Mouse (Mus musculus) embryo, embryonic 11 days (tissue): ENCODE measurements around the gene Ybx2.

Experiments
- DNase-seq: peaks from one replicate; pipeline ENCODE4 v3.0.0-alpha.2; 2015

The Ybx2 gene

DNA sequence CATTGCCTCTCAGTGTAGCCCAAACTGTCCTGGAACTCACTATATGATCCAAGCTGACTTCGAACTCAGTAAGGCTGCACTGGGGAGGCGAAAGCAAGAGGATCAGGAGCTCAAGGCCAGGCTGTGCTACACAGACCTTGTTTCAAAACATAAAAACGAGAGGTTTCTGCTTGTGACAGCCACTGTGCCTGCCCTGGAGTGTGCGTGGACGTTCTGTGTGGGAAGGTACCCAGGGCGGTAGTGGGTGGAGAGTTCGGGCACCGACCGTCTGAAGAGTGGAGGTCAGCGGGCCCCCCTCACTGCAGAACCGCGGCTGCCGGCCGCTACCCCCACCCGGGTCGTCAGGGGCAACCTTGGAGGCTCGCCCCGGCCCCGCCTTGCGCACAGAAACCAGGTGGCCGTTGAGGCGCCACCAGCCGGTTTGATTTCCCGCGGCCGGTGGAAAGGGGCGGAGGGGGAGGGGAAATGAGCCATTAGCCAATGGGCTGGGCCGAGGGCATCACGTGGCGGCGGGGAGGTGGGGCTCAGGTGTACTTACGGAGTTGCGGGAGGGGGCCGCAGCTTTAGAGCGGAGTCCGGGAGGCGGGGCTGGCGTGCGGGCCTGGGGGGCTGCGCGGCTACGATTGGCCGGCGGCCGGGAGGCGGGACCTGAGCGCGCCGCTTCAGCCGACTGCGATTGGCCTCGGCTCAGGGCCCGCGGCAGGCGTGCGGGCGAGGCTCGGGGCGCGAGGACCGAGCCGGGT, at the start of gene Ybx2:
TSS of gene Ybx2 (plus strand) at position 660 of the 743 bp plus-strand sequence.
- DNase-seq: peak; percentile 96

DNA sequence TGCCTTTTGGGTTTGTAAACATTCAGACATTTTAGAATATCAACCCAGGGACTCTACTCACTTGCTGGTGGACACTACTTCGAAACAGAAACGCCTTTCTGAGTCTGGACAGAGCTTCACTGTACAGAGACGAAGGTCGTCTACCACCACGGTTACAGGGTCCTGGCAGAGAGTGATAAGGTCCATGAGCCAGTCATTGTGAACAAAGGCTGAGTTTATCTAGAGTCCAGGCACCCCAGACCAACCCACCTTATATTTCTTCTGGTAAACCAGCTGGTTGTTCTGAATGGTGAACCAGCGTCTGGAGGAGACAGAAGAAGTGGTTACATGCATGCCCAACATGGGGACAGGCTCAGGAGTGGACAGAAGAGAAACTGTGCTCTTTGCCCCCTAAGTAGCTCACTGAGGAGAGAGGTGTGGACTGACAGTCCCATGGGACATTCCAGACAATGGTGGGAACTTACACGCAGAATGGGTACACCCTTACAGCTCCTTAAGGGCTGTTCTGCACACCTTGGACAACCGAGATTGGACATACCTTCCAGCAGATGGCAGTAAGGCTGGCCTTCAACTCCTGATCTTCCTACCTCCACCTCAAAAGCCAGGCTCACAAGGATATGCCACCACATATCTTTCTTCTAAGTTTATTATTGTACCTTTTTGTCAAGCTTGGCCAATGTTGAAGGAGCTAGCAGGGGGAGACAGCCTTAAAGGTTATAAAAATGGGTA, 48.5 kb upstream of the Ybx2 start:
- DNase-seq: no peak

DNA sequence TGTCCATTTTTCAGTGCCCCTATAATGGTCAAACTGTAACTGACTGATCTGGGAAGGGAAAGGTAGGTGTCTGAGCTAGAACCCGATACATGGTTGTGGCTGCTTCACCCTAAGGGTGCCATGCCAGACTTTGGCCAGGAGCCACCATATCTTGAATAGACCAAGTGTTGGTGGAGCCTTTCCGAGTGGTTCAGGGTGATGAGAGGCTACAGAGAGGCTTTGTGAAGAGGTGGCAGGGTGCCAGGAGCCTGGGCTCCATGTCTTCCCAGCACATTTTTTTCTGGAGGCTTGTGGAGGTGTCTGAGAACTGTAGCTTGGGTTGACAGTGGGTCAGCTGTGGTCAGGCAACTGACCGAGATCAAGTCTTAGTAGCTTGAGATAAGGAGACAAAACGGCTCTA, 44.1 kb upstream of the Ybx2 start:
- DNase-seq: no peak

DNA sequence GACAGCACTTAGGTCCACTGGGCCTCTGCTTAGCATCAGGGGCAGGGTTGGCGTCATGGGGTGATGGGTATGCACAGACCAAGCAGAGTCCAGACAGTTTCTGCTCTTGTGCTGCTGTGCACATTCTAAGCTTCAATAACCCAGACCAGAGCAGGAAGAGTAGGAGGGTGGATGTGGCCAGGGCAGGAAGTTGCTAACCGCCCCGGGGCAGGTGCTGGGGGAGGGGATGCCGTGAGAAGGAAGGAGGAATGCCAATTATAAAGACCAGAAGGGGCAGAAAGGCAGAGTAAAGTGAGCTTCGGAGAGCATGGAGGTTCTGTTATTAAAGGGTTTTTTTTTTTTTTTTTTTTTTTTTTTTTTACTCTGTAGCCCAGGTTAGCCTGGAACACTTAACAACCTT, 40.9 kb upstream of the Ybx2 start:
- no peak for DNase-seq

DNA sequence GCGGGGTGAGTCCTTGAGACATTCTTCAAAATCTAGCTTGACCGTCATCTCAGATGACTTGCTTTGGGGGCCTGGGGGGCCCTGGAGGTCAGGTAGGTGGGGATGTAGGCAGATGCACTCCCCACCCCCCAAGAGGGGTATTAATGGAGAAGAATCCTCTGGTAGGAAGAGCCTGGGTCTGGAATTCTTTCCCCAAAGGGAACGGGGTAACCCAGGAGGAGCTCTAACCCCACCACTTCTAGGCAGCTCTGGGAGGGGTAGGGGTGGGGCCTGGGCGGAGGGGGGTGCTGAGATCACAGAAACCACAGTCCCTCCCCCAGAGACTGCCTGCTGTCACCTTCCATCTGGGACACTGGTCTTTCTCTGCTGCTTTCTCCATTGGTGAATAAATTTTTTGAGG, 40.3 kb upstream of the Ybx2 start, which contains the start of gene Acap1:
TSS of gene Acap1 (minus strand) at position 249 of the 400 bp plus-strand sequence.
- DNase-seq: no peak

DNA sequence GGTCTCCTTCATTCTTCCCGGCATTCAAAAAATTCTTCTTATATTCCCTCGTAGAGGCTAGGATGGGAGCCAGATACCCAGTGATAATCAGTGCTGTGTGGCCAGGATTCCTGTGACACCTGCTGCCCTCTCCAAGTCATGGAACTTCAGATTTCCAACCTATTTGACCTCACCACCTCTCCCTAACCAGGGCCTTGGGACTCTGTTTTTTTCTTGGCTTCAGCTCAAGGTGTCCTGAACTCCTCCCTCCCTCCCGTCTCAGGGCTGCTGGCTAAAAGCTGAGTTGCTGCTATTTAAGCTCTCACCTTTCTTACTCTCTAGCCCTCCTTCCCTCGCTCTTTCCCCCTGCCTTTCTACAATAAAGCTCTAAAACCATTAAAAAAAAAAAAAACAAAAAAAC, 35.7 kb upstream of the Ybx2 start:
- DNase-seq: no peak

DNA sequence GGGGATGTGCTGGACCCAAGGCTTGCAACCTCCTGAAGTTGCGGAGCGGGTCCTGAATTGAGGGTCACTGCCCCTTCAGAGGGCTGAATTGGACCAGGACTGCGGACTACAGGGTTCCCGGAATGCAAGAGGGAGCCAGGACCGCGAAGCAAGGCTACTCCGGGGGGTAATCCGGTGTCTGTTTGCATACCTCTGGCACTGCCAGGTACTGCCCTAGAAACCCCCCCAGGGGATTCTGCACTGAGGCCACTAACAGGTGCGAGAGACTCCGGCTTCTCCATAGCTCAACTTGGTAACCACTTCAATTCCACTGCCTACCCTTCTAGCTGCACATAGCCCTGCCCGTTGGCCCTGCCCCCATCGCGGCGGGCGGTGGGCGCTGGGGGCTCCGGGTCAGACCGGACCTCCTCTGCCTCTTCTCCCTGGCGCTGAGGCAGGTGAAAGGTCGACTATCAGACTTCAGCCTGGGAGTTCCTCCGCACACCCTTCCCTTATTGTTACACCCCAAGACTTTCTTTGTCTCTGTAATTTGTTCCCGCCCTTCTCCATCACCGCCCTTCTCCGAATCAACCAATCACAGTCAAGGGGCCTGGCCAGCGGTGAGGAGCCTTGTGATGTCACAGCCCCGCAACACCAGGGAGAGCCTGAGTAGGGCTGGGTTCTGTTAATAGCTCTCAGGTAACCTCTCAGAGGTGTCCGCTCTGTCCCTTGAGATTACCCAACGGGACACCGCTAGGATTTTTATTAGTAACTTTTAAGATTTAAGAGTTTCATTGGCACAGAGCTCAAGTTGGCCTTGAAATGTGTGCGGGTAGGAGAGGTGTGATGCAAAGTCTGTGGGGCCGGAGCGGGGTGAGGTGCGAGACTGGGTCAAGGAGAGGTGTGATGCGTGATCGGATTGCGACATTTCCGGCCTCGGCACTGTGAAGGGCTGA, 34.9 kb upstream of the Ybx2 start, which contains the start of the genes 2810408A11Rik and Neurl4:
TSS of gene 2810408A11Rik (minus strand) at position 517 of the 935 bp plus-strand sequence.
TSS of gene Neurl4 (plus strand) at position 602 of the 935 bp plus-strand sequence.
- DNase-seq: peak; percentile 94

DNA sequence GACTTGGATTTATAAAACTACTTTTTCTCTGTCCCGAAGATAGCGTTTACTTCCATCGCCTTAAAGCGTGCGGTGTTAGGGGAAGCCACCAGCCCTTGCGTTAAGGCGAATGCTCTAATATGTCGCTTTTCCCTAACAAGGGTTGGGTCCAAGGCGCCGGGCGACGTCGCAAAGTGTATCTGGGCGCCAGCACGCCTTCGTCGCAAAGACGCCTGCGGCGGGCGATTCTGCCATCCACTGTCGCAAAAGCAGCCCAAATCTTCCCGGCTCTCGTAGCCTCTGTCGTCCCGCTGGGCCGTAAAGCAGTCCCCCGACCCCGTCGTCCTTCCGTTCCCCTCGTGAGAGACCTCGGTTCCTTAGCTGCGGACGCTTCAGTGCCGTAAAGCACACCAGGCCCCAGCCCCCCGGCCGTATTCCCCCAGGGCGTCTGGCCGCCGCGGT, 34.2 kb upstream of the Ybx2 start:
- DNase-seq: peak; percentile 99

DNA sequence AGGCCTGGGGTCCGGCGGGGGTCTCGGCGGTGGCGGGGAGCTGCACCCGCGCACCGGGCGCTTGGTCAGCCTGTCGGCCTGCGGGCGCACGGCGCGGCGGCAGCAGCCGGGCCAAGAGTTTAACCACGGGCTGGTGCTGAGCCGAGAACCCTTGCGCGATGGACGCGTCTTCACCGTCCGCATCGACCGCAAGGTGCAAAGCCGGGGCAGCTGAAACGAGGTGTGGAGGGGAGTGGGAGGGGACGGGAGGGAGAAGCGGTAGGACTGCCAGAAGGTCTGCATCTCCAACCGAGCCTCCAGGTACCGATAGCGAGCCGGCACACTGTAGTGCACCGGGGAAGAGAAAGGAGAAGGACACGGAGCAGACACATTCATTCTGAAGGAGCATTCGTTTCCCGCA, 33.6 kb upstream of the Ybx2 start:
- no peak for DNase-seq

DNA sequence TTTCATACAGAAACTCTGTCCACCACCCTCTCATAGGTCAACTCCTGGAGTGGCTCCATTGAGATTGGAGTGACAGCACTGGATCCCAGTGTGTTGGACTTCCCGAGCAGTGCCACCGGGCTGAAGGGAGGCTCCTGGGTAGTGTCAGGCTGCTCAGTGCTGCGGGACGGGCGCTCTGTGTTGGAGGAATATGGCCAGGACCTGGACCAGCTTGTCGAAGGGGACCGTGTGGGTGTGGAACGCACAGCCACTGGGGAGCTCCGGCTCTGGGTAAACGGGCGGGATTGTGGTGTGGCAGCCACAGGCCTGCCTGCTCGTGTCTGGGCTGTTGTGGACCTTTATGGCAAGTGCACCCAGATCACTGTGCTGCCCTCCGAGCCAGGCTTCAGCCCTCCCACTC, 32.6 kb upstream of the Ybx2 start:
- no peak for DNase-seq

DNA sequence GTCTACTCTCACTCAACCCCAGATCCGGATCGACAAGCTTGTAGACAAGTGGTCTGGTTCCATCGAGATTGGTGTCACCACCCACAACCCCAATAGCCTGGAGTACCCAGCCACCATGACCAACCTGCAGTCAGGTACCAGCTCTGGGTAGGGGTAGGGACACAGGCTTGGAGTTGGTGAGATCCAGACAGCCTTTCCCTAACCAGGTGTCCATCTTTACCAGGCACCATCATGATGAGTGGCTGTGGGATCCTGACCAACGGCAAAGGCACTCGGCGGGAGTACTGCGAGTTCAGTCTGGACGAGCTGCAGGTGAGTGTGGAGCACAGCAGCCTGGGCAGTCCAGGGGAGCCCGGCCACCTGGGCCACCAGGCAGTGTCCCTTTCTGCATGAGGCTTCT, 31.3 kb upstream of the Ybx2 start:
- DNase-seq: no peak

DNA sequence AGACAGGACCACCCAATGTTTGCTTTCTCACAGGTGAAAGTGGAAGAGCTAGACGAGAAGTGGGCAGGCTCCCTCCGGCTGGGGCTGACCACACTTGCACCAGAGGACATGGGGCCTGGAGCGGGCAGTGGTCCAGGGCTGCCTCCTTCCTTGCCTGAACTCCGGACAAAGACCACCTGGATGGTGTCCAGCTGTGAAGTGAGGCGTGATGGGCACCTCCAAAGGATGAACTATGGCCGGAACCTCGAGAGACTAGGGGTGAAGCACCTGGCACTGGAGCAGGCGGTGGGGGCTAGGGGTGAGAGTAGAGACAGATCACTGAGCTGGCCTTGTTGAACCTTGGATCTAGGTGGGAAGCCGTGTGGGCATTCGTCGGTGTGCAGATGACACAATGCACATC, 27.0 kb upstream of the Ybx2 start:
- DNase-seq: no peak

DNA sequence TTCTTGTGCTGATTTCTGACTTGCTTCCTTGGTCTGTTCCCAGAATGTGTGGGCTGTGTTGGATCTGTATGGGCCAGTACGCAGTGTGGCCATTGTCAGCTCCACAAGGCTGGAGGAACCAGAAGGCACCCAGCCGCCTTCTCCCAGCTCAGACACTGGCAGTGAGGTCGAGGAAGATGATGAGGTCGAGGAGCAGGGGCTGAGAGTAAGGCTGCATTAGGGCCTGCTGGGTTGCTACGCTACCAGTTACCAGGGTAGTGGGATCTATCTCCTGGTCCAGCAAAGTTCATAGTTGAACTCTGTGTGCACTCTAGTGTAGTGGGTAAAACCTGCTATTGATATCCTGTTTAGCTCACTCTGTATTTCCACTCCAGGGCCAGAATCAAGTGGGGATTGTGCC, 26.4 kb upstream of the Ybx2 start:
- DNase-seq: no peak

DNA sequence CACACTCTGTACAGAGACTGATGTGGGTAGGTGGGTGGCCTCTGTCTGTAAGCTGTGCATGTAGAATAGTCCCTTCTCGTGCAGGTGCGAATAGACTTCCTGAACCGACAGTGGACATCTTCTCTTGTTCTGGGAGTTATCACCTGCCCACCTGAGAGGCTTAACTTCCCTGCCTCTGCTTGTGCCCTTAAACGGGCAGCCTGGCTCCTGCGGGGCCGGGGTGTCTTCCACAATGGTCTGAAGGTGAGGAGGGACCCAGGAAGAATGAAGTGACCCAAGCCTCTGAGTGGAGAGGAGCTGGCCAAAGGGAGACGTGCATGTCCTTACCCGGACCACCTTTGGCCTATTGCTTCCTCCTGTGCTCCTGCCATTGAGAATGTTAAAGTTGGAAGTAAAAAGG, 25.4 kb upstream of the Ybx2 start:
- DNase-seq: no peak

DNA sequence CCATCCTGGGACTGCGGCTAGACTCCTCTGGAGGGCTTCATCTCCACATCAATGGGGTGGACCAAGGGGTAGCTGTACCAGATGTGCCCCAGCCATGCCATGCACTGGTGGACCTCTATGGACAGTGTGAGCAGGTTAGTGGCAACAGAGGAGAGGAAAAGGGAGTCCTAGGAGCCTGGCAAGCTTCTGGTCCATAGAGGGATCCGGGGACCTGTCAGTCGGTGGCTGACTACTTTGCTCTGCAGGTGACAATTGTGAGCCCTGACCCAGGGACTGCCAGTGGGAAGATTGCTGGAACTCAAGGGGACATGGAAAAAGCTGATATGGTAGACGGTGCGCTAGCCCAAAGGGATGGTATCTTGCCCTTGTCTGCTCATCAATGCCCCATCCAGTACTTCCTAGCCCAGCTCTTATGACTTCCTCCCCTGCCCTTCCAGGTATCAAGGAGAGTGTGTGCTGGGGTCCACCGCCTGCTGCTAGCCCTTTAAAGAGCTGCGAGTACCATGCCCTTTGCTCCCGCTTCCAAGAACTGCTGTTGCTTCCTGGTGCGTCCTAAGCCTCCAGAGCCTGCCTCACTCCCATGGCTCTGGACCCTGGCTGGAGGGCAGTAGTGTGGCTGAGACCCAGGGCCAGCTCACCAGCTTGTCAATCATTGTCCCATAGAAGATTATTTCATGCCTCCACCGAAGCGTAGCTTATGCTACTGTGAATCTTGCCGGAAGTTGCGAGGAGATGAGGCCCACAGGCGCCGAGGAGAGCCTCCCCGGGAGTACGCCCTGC, 24.6 kb upstream of the Ybx2 start:
- no peak for DNase-seq

DNA sequence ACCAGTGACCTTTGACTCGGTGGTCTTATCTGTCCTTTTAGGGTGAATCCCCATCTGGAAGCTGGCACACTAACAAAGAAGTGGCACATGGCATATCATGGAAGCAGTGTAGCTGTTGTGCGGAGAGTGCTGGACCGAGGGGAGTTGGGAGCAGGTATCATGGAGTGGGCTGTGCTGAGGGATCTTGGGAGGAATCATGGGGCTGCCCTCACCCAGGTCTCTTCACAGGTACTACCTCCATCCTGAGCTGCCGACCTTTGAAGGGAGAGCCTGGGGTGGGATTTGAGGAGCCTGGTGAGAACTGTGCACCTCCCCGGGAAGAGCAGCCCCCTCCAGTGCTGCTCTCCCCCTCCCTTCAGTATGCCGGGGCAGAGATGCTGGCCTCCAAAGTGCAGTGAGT, 23.9 kb upstream of the Ybx2 start:
- DNase-seq: no peak

DNA sequence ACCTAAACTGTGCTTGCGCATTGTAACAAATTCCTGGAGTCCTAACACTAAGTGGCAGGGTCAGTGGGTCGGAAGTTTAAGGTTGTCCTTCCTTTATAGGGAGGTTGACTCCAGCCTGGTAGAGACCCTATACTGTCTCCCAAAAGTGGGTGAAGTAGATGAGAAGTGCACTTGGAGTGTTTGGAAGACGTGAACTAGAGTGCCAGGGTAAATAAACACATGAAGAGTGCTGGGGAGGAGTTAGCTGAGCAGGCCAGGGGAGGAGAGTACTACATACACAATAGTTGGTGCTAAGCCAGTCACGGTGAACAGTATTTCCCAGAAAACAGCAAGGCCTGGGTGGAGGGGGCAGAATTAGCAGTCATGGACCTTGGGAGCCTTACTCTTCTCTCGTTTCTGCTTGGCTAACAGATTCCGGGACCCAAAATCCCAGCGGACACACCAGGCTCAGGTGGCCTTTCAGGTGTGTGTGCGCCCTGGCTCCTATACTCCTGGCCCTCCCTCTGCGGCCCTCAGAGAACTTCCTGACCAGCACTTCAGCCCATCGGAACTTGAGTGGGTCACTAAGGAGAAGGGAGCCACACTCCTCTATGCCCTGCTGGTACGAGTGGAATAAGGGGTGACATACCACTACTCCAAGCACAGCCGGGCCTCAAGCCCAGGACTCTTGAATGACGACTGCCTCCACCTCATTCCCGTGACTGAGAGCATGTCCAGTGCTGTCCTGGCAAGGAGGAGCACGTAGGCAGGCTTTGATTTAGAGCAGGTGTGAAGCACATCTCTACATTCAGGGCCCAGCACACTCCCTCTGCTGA, 22.7 kb upstream of the Ybx2 start:
- no peak for DNase-seq

DNA sequence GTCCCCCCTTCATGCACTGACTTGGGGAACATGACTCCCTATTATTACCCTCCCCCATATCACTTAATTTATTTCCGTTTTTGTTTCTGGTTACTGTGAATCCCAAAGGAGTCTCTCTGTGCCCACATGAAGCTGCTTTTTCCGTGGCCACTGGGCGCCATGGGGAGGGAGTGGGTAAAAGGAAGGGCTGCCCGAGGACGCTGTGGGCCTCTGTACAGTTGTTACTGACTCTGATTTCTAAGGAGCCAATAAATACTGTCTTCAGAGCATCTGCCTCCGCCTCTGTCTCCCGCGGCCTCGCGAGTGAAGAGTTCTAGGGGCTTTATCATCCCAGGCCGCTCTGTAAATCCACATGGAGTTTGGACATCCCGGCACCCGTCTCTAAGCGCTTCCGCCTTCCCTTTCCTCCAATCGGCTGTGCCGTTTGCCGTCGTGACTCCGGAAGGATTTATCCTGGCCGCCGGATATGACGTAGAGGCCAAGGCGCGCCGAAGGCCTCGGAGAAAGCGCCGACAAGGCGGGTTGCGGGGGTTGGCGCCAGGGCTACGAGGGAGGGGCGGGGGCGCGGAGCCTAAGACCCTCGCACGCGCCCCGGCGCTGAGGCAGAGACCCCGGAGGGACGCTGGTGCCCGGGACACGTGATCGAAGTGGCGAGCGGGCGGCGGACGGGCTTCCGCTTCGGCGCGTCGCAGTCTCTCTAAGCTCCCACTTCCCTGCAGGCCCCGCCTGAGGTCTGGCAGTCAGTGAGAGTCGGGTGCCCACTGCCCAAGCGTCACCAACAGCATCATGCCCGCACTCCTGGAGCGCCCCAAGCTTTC, 21.8 kb upstream of the Ybx2 start, which contains the start of gene Gps2:
TSS of gene Gps2 (plus strand) at position 335 of the 818 bp plus-strand sequence.
- DNase-seq: peak; percentile 97

DNA sequence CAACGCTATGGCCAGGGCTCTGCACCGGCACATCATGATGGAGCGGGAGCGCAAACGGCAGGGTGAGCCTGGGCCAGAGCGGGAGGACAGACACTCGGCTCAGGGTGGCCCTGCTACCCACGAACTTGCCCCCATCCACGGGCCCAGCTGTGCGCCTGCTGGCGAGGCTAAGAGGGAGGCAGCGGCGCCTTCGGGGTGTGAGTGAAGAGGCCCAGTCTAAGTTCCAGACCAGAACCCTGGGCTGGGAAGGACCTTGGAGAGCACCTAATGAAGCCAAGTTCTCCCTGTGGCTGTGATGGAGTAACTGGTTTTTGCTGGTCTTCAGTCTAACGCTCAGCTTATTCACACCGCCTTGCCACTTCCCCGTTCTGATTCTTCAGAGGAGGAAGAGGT, 21.2 kb upstream of the Ybx2 start:
- peak; percentile 37 for DNase-seq

DNA sequence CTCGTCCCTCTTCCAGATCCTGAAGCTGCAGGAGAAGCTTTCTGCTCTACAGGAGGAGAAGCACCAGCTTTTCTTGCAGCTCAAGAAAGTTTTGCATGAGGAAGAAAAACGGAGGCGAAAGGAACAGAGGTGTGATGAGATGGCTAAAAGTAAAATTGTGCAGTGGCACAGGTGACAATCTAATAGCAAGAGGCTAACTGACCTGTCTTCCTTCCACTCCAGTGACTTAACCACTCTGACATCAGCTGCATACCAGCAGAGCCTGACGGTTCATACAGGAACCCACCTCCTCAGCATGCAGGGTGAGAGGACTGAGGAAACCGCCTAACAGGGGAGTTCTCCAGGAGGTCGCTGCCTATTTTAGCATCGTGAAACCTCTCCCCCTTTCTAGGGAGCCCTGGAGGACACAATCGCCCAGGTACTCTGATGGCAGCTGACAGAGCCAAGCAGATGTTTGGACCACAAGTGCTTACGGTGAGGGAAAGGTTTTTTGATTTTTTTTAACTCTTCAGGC, 20.6 kb upstream of the Ybx2 start:
- DNase-seq: no peak
